In the genomic region with DNA sequence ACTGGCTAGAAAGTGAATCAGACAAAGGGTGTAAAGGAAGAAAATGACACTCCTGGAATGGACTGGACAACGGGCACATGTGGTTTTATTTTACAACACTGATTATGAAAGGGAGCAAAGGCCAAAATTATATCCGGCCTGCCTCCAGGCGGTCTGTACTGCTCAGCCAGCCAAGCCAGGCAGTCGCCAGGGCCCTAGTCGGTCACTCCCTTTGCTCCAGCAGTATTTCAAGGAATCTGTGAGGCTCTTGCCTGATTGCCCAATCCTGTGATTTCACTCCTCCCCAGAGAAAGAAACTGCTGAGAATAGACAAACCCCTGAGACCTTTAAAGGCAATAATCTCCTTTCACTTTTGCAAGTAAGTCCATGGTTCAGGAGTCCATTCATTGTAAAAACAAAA, we compare ENCODE assay signal across 9 mouse cellular contexts. TPM values are rescaled to one million over a fixed set of nuclear protein-coding genes. Genes with fewer than 3 reads are reported as not detected.
DNase-seq lines count a peak whose midpoint lies in the region; ATAC-seq and TF ChIP-seq lines count a peak whose summit lies in the region.
"Had no signal": no experiment of that assay in that cellular context is flagged by ENCODE, and none has a peak within 500 bp of the region (broad histone marks: within the 10 kb centered on the region; RNA-seq: fewer than 3 reads in every experiment).

No protein-coding gene starts in this region.

- no peak overlapping the region for H3K27ac ChIP-seq in kidney, embryonic 14.5 days (ENCODE audit: low read depth, low read length)
- H3K27ac ChIP-seq in gastrocnemius, adult 2 months = peak overlapping the region; percentile 41
- H3K27ac ChIP-seq: embryonic facial prominence, embryonic 12.5 days had no signal

- H3K36me3 ChIP-seq in kidney, embryonic 14.5 days (ENCODE audit: control insufficient read depth, insufficient read depth, low read length) = no peaks in the 10 kb centered on the region
- H3K36me3 ChIP-seq: embryonic facial prominence, embryonic 12.5 days had no signal

- DNase-seq in kidney, adult 11 months = peak; percentile 77
- DNase-seq in gastrocnemius, adult 2 months = peak; percentile 74
- DNase-seq in kidney, adult 9 months = peak; percentile 82
- DNase-seq in skeletal muscle tissue, adult 2 months (ENCODE audit: low read depth, low spot score) = peak; percentile 62
- DNase-seq in cerebellum, adult 11 months = no peak
- no peak for DNase-seq in layer of hippocampus, adult 8-10 months (ENCODE audit: low spot score in 2 of 2)
- no peak for DNase-seq in thymus, adult 18-20 months

- no peaks in the 10 kb centered on the region for H3K9me3 ChIP-seq in kidney, embryonic 14.5 days (ENCODE audit: control insufficient read depth, low read length)
- H3K9me3 ChIP-seq: embryonic facial prominence, embryonic 12.5 days had no signal

- no peak overlapping the region for H3K4me3 ChIP-seq in kidney, embryonic 14.5 days (ENCODE audit: low read length)
- H3K4me3 ChIP-seq in gastrocnemius, adult 2 months = no peak overlapping the region
- H3K4me3 ChIP-seq: embryonic facial prominence, embryonic 12.5 days had no signal

- H3K9ac ChIP-seq in kidney, embryonic 14.5 days (ENCODE audit: low read depth, low read length) = no peak overlapping the region
- H3K9ac ChIP-seq: embryonic facial prominence, embryonic 12.5 days had no signal

- no peaks in the 10 kb centered on the region for H3K4me1 ChIP-seq in kidney, embryonic 14.5 days (ENCODE audit: control insufficient read depth, insufficient read depth, low read length)
- H3K4me1 ChIP-seq: embryonic facial prominence, embryonic 12.5 days had no signal

- TF ChIP-seq CTCF in gastrocnemius, adult 2 months (IDR thresholded peaks at IDR 0.05) = no peak

- no peak for ATAC-seq in kidney, embryonic 14.5 days (ENCODE audit: low FRiP score, low TSS enrichment)

- 65% methylated on average over 5 of the region's 5 CpGs for WGBS in kidney, embryonic 14.5 days

- H3K27me3 ChIP-seq in kidney, embryonic 14.5 days (ENCODE audit: control insufficient read depth, insufficient read depth, low read length) = no peaks in the 10 kb centered on the region
- H3K27me3 ChIP-seq: embryonic facial prominence, embryonic 12.5 days had no signal

- no peak overlapping the region for H3K4me2 ChIP-seq in kidney, embryonic 14.5 days (replicated peaks; ENCODE audit: low read depth, low read length)
- H3K4me2 ChIP-seq: embryonic facial prominence, embryonic 12.5 days had no signal

- intact Hi-C loops in gastrocnemius, adult 2 months (cut with DNase I) = no loop called here

RNA-seq across cellular contexts. Expression of a gene that starts 8.7 kb away (rescaled TPM):
- 838 and 851 TPM in 2 replicates for polyA plus RNA-seq in kidney, embryonic 14.5 days (2014; fragmentation: Nextera tagmentation; extraction: Ambion mirVana)
- 10 to 100 TPM; 55.8 to 80.1 TPM for total RNA-seq in gastrocnemius, adult 2 months (2021)
- 100 to 1,000 TPM; 319 to 349 (median 332) TPM for total RNA-seq in layer of hippocampus, adult 8-10 months (2022)

Comparison
In these comparisons a context has a peak if more than half of its experiments do, and no peak if none do; other contexts are left out.
1. DNase-seq: peak in kidney, adult 11 months (single experiment), gastrocnemius, adult 2 months (single experiment), kidney, adult 9 months (single experiment) and skeletal muscle tissue, adult 2 months (single experiment); none in cerebellum, adult 11 months (single experiment), layer of hippocampus, adult 8-10 months (0 of 2) and thymus, adult 18-20 months (0 of 2).